Mouse (Mus musculus) MEL (cell line): ENCODE measurements around the gene Padi4.

ENCODE experiments used
- ELF1 ChIP-seq: IDR thresholded peaks from 2 replicates; pipeline ENCODE4 v1.6.1; 2014; ENCODE audit warnings: low read depth, mild to moderate bottlenecking, inconsistent platforms, low read length, improper control_type of control experiment, moderate library complexity
- POLR2A ChIP-seq, 2 experiments: IDR thresholded peaks; 2 replicates each; pipeline ENCODE4 v1.6.1; 2011 to 2012; ENCODE audit warnings: low read length in 2 of 2, mild to moderate bottlenecking in 2 of 2, control low read depth in 1 of 2, improper control_type of control experiment in 1 of 2, low read depth in 1 of 2, moderate library complexity in 1 of 2; ENCODE audit not compliant: control insufficient read depth in 1 of 2, insufficient read depth in 1 of 2, poor library complexity in 1 of 2
- ZNF384 ChIP-seq: IDR thresholded peaks from 2 replicates; pipeline ENCODE4 v1.6.1; 2012; ENCODE audit warnings: low read depth, mild to moderate bottlenecking, inconsistent platforms, low read length, improper control_type of control experiment

GRCm38 (mm10) chr4:140755811-140756210 lies 18.2 kb downstream of the Padi4 start:
- TF ChIP-seq ELF1 (no peak), POLR2A (IDR thresholded peaks at IDR 0.05; ENCODE audit: control insufficient read depth in 1 of 2, insufficient read depth in 1 of 2, low read depth in 1 of 2, low read length in 2 of 2, poor library complexity in 1 of 2) (no peak), ZNF384 (no peak)
